Mouse (Mus musculus): ENCODE data around the gene Insl6. TPM values are rescaled to one million over a fixed set of nuclear protein-coding genes. Genes with fewer than 3 reads are reported as not detected.

Insl6 gene
- polyA plus RNA-seq, 1 experiment from 2014 or later, result 6.5 TPM

DNA sequence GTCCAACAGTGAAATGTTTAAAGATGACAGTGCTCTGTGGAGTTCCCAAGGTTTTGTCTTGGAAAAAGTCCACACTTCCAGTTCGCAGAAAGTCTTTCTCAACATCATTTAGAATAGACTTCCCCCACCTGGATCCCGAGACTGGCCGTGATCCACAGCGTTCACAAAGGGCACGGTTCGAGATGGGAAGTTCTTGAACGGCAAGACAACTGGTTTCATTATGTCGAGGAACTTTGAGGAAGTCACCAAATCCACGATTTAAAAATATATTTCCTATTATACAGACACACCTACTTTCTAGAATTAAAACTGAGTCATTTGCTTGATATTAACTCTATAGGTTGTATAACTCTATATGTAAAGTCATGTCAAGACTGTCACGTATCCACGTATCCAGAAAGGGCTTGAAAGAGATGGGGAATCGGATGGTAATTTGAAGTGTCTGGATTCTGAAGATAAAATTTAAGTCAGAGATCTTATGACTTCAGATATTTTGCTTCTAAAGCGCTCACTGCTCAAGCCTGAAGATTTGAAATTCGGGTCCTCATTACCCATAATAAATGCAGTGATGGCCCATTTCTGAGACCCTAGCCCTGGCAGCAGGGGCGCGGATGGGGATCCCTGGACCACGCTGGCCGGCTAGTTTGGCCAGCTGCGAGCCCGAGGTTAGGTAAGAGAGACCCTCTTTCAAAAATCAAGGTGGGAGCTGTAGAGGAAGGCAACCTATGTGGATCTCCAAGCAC lies 41.2 kb upstream of the Insl6 start:
- no peaks in the 10 kb centered on the region for H3K9me3 ChIP-seq
- H3K27ac ChIP-seq, result peak overlapping the region; percentile 48; the same call in 1 of the 2 replicates
- H3K4me3 ChIP-seq, result peak overlapping the region; percentile 65
- H3K4me1 ChIP-seq, result peaks cover 5% of the 10 kb centered on the region; the same call in 1 of the 2 replicates
- DNase-seq (ENCODE audit: low spot score), result no peak
- WGBS, result 47% methylated on average over 20 of the region's 20 CpGs
- no peaks in the 10 kb centered on the region for H3K27me3 ChIP-seq (ENCODE audit: insufficient read depth, poor library complexity, severe bottlenecking)
- H3K36me3 ChIP-seq, result no peaks in the 10 kb centered on the region

DNA sequence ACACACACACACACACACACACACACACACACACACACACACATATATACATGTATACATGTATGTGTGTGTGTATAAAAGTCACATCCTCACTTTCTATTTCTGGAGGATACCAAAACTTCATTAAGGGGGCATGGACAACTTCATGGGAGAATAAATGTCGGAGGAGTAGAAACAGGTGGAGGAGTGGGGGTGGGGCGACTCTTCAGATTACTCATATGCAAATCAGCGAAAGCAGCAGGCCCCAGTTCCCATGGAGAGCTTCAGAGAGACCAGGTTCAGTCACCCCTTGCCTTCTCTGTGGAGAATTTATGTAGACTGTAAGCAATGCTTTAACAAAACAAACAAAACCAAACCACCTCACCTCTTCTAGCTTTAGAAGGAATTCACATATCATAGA lies 39.9 kb upstream of the Insl6 start:
- DNase-seq (ENCODE audit: low spot score), result no peak
- 23% methylated on average over 3 of the region's 3 CpGs for WGBS
- H3K9me3 ChIP-seq, result no peaks in the 10 kb centered on the region

DNA sequence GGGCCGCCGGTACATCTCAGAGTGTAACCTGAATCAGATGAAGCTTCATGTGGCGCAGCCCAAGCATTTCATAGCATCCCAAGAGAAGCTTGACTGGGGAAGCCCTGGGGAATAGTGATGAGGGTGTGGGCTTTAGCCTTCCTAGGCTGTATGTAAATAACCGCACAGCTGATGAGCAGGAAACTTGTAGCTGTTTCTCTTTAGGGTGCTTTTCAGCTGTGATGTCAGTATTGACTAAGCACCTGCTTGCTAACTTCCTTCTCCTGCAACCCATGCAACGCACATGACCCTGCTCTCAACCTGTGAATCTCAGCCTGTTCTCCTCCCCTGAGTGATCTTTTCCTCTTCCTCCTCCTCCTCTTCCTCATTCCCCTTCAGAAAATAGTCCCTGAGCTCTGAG lies 38.9 kb upstream of the Insl6 start:
- H3K27me3 ChIP-seq (ENCODE audit: insufficient read depth, poor library complexity, severe bottlenecking), result no peaks in the 10 kb centered on the region
- H3K36me3 ChIP-seq, result no peaks in the 10 kb centered on the region
- H3K27ac ChIP-seq, result no peak overlapping the region
- WGBS, result 71% methylated on average over 5 of the region's 5 CpGs
- no peak for DNase-seq (ENCODE audit: low spot score)
- H3K9me3 ChIP-seq, result no peaks in the 10 kb centered on the region
- peaks cover 11% of the 10 kb centered on the region; the same call in 1 of the 2 replicates for H3K4me1 ChIP-seq
- H3K4me3 ChIP-seq, result no peak overlapping the region

More for the DNA sequence above, 39.9 kb upstream of the Insl6 start:
- Histone ChIP-seq H3K4me3 (no peak overlapping the region), H3K27me3 (ENCODE audit: insufficient read depth, poor library complexity, severe bottlenecking) (no peaks in the 10 kb centered on the region), H3K27ac (no peak overlapping the region), H3K36me3 (no peaks in the 10 kb centered on the region), H3K4me1 (peaks cover 11% of the 10 kb centered on the region; the same call in 1 of the 2 replicates)

DNA sequence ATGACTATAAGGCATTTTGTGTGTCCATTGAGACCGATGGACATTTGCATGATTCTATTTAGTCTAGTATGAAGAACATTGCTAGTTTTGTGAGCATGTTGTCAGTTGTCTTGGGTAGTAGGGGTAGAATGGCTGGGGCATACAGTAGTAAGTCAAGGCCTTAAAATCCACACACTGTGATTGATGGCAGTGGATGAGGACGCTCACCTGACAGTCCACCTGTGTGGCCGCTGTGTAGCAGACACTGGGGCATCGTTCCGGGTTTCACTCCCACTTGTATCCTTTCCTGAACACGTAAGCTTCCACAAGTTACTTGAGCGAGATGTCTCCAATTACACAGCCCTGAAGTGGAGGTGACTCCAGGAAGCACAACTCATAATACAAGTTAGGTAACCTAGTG lies 38.4 kb upstream of the Insl6 start:
- Histone ChIP-seq H3K4me1 (peaks cover 11% of the 10 kb centered on the region; the same call in 1 of the 2 replicates), H3K4me3 (no peak overlapping the region), H3K9me3 (no peaks in the 10 kb centered on the region), H3K27ac (no peak overlapping the region), H3K27me3 (ENCODE audit: insufficient read depth, poor library complexity, severe bottlenecking) (no peaks in the 10 kb centered on the region), H3K36me3 (no peaks in the 10 kb centered on the region)
- DNase-seq (ENCODE audit: low spot score), result no peak
- WGBS, result 87% methylated on average over 7 of the region's 7 CpGs

DNA sequence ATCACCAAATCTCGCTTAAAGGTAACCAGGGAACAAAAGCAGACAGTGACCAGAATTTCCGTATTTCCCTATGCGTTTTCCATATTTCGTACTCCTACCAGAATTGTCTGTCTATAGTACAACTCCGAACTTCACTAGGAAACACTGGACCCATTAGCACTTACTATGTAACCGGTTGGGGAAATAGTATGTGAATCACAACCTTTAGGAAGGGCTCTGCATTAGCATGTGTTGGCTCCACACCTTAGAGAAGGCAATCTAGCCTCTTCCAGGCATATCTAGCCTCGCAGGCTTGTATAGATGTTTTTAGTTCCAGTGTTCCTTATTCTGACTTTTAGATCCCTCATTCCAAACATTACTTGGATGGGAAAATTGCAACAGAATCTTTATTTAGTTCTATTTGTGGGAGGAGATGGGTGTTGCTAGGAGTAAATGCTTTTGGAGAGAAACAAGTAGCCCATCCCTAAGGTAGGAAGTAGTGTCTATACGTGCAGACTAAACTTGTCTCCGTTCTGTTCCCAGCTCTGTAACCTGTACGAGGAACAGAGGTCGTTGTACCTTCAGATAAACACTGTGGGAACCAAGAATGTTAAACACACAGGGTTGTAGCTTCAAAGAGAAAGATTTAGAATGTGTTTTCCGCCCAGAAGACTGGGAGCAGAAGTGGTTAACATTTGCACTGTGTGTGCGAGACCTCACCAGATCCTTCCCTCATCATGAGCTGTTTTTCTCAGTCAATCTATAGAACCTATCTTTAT lies 37.2 kb upstream of the Insl6 start:
- peaks cover 11% of the 10 kb centered on the region; the same call in 1 of the 2 replicates for H3K4me1 ChIP-seq
- 45% methylated on average over 13 of the region's 13 CpGs for WGBS
- peak overlapping the region; percentile 72 for H3K4me3 ChIP-seq
- H3K27me3 ChIP-seq (ENCODE audit: insufficient read depth, poor library complexity, severe bottlenecking), result no peaks in the 10 kb centered on the region
- H3K9me3 ChIP-seq, result no peaks in the 10 kb centered on the region
- H3K27ac ChIP-seq, result peak overlapping the region; percentile 88
- no peaks in the 10 kb centered on the region for H3K36me3 ChIP-seq
- no peak for DNase-seq (ENCODE audit: low spot score)

DNA sequence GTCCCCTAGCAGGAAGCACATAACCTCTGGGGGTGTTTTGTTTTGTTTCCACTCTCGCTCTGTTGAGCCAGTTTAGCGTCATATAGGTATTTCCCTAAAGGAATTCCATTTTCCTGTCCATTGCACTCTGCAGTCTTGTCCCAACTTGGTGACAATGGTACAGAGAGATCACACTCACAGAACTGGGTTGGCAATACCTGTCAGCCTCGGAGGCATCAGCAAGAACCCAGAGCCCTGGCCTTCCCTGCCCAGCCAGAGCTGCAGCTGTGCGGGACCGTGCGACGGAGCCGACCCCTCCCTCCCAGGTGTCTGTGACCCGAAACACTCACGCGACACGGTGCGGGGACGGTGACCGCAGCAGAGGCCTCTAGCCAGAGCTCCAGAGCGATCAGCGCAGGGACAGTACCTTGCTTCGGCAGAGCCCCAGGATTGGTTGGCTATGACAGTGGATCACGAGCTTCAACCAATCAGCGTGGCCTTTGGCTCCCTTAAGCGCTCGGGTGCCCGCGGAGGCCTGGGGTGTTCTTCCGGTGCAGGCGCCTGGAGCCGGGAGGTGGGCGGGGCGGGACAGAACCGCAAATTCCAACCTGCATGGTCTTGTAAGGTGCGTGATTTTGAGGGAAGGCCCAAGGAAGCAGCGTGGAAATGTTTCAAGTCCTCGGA lies 36.4 kb upstream of the Insl6 start:
- peak overlapping the region; percentile 72 for H3K4me3 ChIP-seq
- peak overlapping the region; percentile 88 for H3K27ac ChIP-seq
- H3K9me3 ChIP-seq, result no peaks in the 10 kb centered on the region

DNA sequence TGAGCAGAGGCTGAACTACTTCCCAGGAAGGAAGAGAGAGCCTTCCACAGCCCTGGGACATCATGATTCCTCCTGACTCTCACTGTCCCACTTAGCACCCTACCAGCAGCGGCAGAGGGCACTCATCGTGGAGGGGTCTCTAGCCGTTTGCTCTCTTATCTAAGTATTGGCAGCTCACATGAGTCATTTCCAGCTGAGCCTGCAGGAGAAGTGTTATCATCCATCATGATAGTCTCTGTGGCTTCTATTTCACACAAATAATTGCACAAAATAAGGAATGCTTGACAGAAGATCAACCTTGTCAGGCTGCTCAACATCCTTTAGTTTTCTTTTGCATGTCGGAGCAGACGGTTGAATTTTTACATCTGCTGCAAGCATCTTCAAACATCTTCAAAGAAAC lies 35.1 kb upstream of the Insl6 start:
- DNase-seq (ENCODE audit: low spot score), result no peak
- Histone ChIP-seq H3K4me3 (no peak overlapping the region), H3K36me3 (no peaks in the 10 kb centered on the region), H3K27me3 (ENCODE audit: insufficient read depth, poor library complexity, severe bottlenecking) (no peaks in the 10 kb centered on the region), H3K4me1 (peaks cover 15% of the 10 kb centered on the region; the same call in 1 of the 2 replicates), H3K27ac (no peak overlapping the region), H3K9me3 (no peaks in the 10 kb centered on the region)
- WGBS, result 42% methylated on average over 5 of the region's 5 CpGs

More for the DNA sequence above, 36.4 kb upstream of the Insl6 start:
- Histone ChIP-seq H3K27me3 (ENCODE audit: insufficient read depth, poor library complexity, severe bottlenecking) (no peaks in the 10 kb centered on the region), H3K4me1 (peaks cover 11% of the 10 kb centered on the region; the same call in 1 of the 2 replicates), H3K36me3 (no peaks in the 10 kb centered on the region)
- DNase-seq (ENCODE audit: low spot score), result peak; percentile 97
- 3% methylated on average over 33 of the region's 33 CpGs for WGBS

DNA sequence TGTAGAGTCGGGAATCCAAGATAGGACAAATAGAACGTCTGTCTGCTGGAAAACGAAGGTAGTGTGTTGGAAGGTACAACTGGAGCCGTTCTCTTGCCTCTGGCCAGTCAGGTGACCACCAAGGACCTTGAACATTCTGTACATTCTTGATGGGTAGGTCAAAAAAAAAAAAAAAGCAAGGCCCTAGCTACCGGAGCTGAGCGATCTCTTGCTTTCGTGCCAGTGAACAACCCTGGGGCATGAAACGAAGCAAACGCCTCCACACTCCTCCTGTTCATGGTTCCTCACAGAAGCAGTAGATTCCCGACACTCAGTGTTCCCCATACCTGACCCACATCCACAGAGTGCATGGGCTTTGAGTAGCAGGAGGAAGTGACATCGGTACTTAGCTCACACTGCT lies 31.1 kb upstream of the Insl6 start:
- no peaks in the 10 kb centered on the region for H3K9me3 ChIP-seq
- WGBS, result 82% methylated on average over 11 of the region's 11 CpGs
- no peaks in the 10 kb centered on the region for H3K27me3 ChIP-seq (ENCODE audit: insufficient read depth, poor library complexity, severe bottlenecking)
- H3K4me3 ChIP-seq, result no peak overlapping the region
- no peak for DNase-seq (ENCODE audit: low spot score)
- no peak overlapping the region for H3K27ac ChIP-seq
- peaks cover 10% of the 10 kb centered on the region; the same call in 1 of the 2 replicates for H3K4me1 ChIP-seq
- H3K36me3 ChIP-seq, result no peaks in the 10 kb centered on the region

DNA sequence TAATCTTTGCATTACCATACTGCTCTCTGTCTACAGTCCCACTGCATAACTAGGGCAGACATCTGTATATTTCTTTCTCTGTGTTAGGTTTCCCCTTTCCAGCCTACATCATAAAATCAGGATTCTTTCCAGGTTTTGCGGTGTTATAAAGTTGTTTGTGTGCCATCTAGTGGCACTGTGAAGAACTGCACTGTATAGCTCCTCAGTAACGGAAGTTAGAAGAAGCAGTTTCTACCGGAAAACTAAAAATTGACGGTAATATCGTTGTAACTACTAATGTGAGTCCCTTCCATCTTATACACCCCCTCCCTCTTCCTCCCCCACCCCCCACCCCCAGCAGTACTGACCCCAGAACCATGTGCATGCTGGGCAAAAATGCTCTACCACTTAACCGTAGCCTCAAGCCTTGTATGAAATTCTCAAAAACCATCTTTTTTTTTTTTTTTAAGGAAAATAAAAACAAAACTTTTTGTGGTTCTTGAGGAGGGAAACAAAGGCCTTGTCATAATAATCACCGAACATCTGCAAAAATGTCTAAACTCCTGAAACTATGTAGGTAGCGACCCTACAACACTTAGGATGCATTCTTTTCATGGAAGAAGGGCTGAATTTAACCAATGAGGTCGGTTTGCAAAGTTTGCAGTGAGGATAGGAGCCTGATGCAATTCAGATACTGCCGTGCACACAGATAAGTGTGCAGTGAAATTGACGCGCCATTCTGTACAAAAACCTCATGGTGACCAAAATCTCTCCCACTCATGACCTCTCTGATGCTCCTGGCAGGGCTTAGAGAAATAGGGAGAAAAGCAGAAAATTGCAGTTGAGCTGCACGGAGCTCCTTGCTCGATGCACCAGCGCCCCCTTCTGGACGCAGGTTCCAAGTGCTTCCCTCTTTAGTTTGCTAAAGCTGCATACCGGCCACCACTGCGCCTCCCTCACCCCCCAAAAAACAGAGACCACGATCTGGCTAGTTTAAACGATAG lies 30.0 kb upstream of the Insl6 start:
- 6% methylated on average over 20 of the region's 20 CpGs for WGBS
- DNase-seq (ENCODE audit: low spot score), result peak; percentile 90
- Histone ChIP-seq H3K27me3 (ENCODE audit: insufficient read depth, poor library complexity, severe bottlenecking) (no peaks in the 10 kb centered on the region), H3K4me1 (0 out of 2 replicates have a peak, but pooled peaks cover 4% of the 10 kb centered on the region), H3K4me3 (peak overlapping the region; percentile 53), H3K36me3 (no peaks in the 10 kb centered on the region), H3K27ac (no peak overlapping the region), H3K9me3 (no peaks in the 10 kb centered on the region)

DNA sequence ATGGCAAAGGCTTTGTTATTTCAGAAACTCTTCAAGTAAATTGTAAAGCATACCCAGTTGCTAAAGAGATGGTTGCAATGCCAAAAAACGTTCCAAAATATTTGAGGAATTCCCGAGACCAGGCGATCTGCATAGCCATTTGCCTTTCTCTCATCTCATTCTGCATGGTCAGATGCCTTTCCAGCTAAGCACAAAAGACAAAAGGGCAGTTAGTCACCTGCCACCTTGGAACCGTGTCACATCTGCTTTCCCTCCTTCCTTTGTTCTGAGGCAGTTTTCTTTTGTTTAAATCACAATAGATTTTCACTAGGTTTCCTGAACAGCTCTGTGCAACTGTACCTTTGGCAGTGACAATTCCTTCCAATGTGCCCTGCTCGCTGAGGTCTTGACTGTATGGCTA lies 25.8 kb upstream of the Insl6 start:
- Histone ChIP-seq H3K27ac (no peak overlapping the region), H3K9me3 (no peaks in the 10 kb centered on the region), H3K4me1 (0 out of 2 replicates have a peak, but pooled peaks cover 4% of the 10 kb centered on the region), H3K36me3 (peaks cover 3% of the 10 kb centered on the region; the same call in 1 of the 2 replicates), H3K27me3 (ENCODE audit: insufficient read depth, poor library complexity, severe bottlenecking) (no peaks in the 10 kb centered on the region), H3K4me3 (no peak overlapping the region)
- 69% methylated on average over 5 of the region's 5 CpGs for WGBS
- no peak for DNase-seq (ENCODE audit: low spot score)

DNA sequence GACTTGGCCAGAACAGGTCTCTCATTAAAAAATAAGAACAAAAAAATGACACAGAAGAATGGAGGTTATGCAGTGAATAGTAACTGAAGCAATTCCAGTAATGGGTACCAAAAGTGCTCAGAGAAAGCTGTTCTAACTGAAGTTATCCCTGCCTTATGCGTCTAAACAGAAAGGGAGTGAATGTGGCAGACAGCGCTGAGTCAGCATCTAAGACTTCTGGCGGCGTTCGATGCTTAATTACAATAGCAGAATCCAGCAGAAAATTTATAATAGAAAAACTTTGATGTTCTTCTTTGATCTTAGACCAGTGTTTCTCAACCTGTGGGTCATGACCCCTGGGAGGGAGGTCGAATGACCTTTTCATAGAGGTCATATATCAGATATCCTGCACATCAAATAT lies 20.5 kb upstream of the Insl6 start:
- Histone ChIP-seq H3K4me1 (no peaks in the 10 kb centered on the region), H3K9me3 (no peaks in the 10 kb centered on the region), H3K27me3 (ENCODE audit: insufficient read depth, poor library complexity, severe bottlenecking) (no peaks in the 10 kb centered on the region), H3K36me3 (peaks cover 3% of the 10 kb centered on the region; the same call in 1 of the 2 replicates), H3K27ac (no peak overlapping the region), H3K4me3 (no peak overlapping the region)
- no peak for DNase-seq (ENCODE audit: low spot score)
- WGBS, result 82% methylated on average over 6 of the region's 6 CpGs

DNA sequence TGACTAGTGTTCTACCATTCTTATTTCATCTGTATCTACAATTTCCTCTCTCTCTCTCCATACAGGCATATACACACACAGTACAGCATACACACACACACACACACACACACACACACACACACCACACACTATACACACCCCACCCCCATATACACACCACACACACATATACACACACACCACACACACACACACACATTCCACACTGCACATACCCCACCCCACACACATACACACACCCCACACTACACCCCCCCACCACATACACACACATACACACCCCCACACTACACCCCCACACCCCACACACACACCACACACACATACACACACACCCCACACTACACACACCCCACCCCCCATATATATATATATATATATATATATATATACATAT lies 19.7 kb upstream of the Insl6 start:
- H3K4me3 ChIP-seq, result no peak overlapping the region

More for the DNA sequence above, 19.7 kb upstream of the Insl6 start:
- Histone ChIP-seq H3K27me3 (ENCODE audit: insufficient read depth, poor library complexity, severe bottlenecking) (no peaks in the 10 kb centered on the region), H3K4me1 (no peaks in the 10 kb centered on the region), H3K9me3 (no peaks in the 10 kb centered on the region), H3K36me3 (peaks cover 1% of the 10 kb centered on the region; the same call in 1 of the 2 replicates), H3K27ac (no peak overlapping the region)
- DNase-seq (ENCODE audit: low spot score), result no peak

Data from heart, embryonic 10.5 days (tissue).